Mouse (Mus musculus): ENCODE measurements around the gene Myb.

GRCm38 (mm10) chr10:21099515-21099914 is 61.3 kb downstream of the Myb start:
- TF ChIP-seq POLR2A (IDR thresholded peaks at IDR 0.05; ENCODE audit: borderline replicate concordance, insufficient read depth, low read length) (no peak), CTCF (IDR thresholded peaks at IDR 0.05; ENCODE audit: borderline replicate concordance, insufficient read depth, low read depth, low read length) (no peak)
